Mouse (Mus musculus): Measurements from ENCODE around the gene Fbxo48. TPM values are rescaled to one million over a fixed set of nuclear protein-coding genes. Genes with fewer than 3 reads are reported as not detected.

The Fbxo48 gene
- polyA plus RNA-seq, 1 experiment from 2014 or later: 1.7 TPM

- 66% methylated on average over 4 of the region's 4 CpGs for WGBS (ENCODE audit: insufficient replicate concordance)
- no peaks in the 10 kb centered on the region for H3K36me3 ChIP-seq (replicated peaks)
These were observed 48.2 kb downstream of the Fbxo48 start for GRCm38 (mm10) chr11:16999387-16999786.

DNA sequence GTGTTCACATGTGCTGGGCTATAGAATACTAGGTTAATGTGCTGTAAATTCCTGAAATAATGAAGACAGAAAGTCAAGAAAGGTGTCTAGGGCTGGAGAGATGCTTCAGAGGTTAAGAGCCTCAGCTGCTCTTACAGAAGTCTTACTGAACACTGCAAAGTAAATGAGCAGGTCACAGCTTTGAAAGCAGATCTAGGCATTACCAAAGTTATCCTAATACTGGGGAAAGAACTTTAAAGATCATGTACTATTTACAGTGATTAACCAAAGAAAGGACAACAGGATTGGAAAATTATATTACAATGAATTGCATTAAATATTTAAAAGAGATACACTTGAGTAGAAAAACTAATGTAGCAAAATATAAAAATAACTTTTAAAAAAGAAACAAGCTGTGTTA, 48.8 kb downstream of the Fbxo48 start:
- H3K36me3 ChIP-seq (replicated peaks): no peaks in the 10 kb centered on the region
- no peak overlapping the region for H3K9ac ChIP-seq
- H3K4me2 ChIP-seq: no peak overlapping the region
- no peaks in the 10 kb centered on the region for H3K9me3 ChIP-seq (replicated peaks)
- H3K27ac ChIP-seq (replicated peaks): no peak overlapping the region
- no peaks in the 10 kb centered on the region for H3K27me3 ChIP-seq
- H3K4me3 ChIP-seq (replicated peaks): no peak overlapping the region
- no peak for ATAC-seq (ENCODE audit: insufficient read depth)
- H3K4me1 ChIP-seq (replicated peaks): peaks cover 7% of the 10 kb centered on the region

More at GRCm38 (mm10) chr11:16999387-16999786, 48.2 kb downstream of the Fbxo48 start:
- Histone ChIP-seq H3K9ac (no peak overlapping the region), H3K4me1 (replicated peaks) (peaks cover 2% of the 10 kb centered on the region; the same call in 1 of the 2 replicates), H3K9me3 (replicated peaks) (no peaks in the 10 kb centered on the region), H3K27me3 (no peaks in the 10 kb centered on the region), H3K27ac (replicated peaks) (no peak overlapping the region), H3K4me2 (no peak overlapping the region), H3K4me3 (replicated peaks) (no peak overlapping the region)
- no peak for ATAC-seq (ENCODE audit: insufficient read depth)

DNA sequence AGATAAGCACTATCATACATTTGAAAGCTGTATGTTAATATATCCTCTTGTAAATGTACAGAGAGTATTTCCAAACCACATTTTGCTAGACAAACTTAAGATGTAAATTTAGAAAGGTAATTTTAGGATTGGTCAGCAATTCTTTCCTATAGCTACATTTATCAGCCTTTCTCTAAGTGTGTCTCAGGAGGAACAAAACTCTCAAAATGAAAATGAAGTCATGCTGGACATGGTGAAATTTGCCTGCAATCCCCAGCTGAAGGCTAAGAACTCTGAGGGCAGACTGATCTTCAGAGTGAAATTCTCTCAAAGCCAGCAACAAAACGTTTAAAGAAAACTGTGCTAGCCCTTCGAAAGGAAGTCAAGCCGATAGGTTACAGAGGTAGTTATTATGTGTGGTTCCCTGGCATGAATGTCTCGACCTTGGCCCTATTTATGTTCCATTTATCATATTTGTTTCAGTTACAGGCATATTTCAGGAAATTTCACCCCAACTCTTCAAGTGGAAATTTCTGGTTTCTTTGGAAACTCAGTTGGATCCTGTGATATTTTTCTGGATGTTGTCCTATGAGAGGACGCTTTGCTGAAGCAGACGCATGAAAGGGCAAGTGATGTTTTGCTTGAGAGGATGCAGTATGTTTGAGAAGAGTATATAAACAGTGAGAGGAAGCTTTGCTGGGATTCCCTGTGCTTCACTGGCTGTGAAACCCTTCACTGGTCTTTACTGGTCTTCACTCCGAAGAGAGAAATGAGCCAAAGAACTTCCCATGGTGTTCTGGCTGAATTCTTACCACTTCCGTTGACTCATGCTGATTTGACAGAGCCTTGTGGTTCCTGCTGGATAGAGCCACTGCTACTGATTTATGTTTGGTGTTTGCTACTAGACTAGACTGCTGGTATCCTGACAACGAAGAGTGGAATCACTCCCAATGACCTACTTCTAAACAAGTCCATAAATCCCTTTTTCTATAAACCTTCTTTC, 49.5 kb downstream of the Fbxo48 start:
- 36% methylated on average over 9 of the region's 9 CpGs for WGBS (ENCODE audit: insufficient replicate concordance)
- Histone ChIP-seq H3K9ac (no peak overlapping the region), H3K36me3 (replicated peaks) (no peaks in the 10 kb centered on the region), H3K4me2 (no peak overlapping the region), H3K27ac (replicated peaks) (0 out of 2 replicates have a peak overlapping the region, but pooled peaks have one; percentile 14), H3K27me3 (no peaks in the 10 kb centered on the region), H3K4me3 (replicated peaks) (no peak overlapping the region), H3K9me3 (replicated peaks) (no peaks in the 10 kb centered on the region), H3K4me1 (replicated peaks) (peaks cover 8% of the 10 kb centered on the region)
- no peak for ATAC-seq (ENCODE audit: insufficient read depth)

DNA sequence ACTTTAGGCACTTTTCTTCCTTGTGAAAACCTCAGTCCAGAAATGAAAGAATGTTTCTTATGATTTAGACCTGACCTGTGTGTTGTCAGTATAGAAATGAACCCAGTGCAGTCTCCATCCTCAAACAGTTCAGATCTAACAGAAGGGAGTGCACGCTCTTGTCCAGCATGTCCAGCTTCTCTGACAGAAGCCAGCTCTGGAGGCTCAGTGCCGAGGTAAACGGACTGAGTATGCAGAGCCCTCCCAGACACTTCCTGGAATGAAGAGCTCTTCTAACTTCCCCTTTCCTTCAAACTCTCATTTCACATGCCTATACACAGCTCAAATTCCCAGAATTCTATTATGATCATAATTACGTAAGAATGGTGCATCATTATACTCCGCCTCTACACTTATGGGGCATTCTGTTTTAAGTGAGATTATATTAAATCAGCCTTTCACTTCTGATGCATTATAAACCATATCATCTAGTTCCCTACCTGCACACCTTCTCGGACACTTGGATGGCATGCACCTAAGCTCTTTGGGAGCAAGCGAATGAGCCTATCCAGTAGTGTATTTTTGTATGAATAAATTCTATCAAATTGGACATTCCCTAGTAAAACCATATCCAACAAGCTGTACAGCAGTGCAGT, 51.7 kb downstream of the Fbxo48 start:
- Histone ChIP-seq H3K4me1 (replicated peaks) (peaks cover 8% of the 10 kb centered on the region), H3K27me3 (no peaks in the 10 kb centered on the region), H3K27ac (replicated peaks) (0 out of 2 replicates have a peak overlapping the region, but pooled peaks have one; percentile 29), H3K4me2 (no peak overlapping the region; the same call in 1 of the 2 replicates), H3K9me3 (replicated peaks) (no peaks in the 10 kb centered on the region), H3K9ac (no peak overlapping the region), H3K36me3 (replicated peaks) (no peaks in the 10 kb centered on the region), H3K4me3 (replicated peaks) (no peak overlapping the region)
- 34% methylated on average over 7 of the region's 7 CpGs for WGBS (ENCODE audit: insufficient replicate concordance)
- 0 out of 2 replicates have a peak, but pooled peaks have one; percentile 31 for ATAC-seq (ENCODE audit: insufficient read depth)

DNA sequence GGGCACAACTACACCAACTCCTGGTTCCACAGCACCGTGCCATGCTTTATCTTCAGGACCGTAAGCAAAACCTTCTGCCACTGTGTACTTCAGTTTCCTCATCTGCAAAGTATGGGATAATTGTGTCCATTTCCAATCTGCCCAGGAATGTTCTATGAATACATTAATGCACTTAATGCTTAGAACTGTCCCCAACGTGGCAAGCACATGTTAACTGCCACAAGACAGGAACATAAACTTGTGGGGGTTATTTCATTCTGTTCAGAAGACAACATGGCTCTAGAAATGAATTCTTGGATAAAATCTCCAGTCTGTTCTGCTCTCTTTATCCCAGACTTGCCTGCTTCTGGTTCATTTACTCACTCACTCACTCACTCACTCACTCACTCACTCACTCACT, 52.6 kb downstream of the Fbxo48 start:
- 31% methylated on average over 3 of the region's 3 CpGs for WGBS (ENCODE audit: insufficient replicate concordance)
- Histone ChIP-seq H3K4me3 (replicated peaks) (no peak overlapping the region), H3K36me3 (replicated peaks) (no peaks in the 10 kb centered on the region), H3K27me3 (no peaks in the 10 kb centered on the region), H3K4me1 (replicated peaks) (peaks cover 8% of the 10 kb centered on the region), H3K9me3 (replicated peaks) (no peaks in the 10 kb centered on the region), H3K9ac (no peak overlapping the region), H3K4me2 (no peak overlapping the region), H3K27ac (replicated peaks) (no peak overlapping the region)
- no peak for ATAC-seq (ENCODE audit: insufficient read depth)

Other genes with a start within 250 kb of the Fbxo48 start
- 1.1 and 1.6 TPM in 2 replicates for gene Egfr, start 199.2 kb upstream of the Fbxo48 start, polyA plus RNA-seq (2015; fragmentation: Nextera tagmentation; extraction: Ambion mirVana)
- 2.8 and 2.9 TPM in 2 replicates for gene Cnrip1, start 100.2 kb downstream of the Fbxo48 start, polyA plus RNA-seq (2015; fragmentation: Nextera tagmentation; extraction: Ambion mirVana)
- 16.3 and 18.0 TPM in 2 replicates for gene Plek, start 101.0 kb downstream of the Fbxo48 start, polyA plus RNA-seq (2015; fragmentation: Nextera tagmentation; extraction: Ambion mirVana)
- 27.1 and 31.0 TPM in 2 replicates for gene Ppp3r1, start 207.9 kb downstream of the Fbxo48 start, polyA plus RNA-seq (2015; fragmentation: Nextera tagmentation; extraction: Ambion mirVana)
- gene Wdr92, start 230.7 kb downstream of the Fbxo48 start, polyA plus RNA-seq (2015; fragmentation: Nextera tagmentation; extraction: Ambion mirVana): 9.8 and 10.6 TPM in 2 replicates

All from liver, embryonic 15.5 days (tissue).